Mouse (Mus musculus) megakaryocyte progenitor cell, adult 5-6 weeks (primary cell): Measurements from ENCODE around the gene Ndst2. TPM values are rescaled to one million over a fixed set of nuclear protein-coding genes. Genes with fewer than 3 reads are reported as not detected.
"Not testable (repeated sequence)": the region's sequence is repeated elsewhere in the genome, so short reads cannot be mapped to it uniquely, and the experiment has no call there.

ENCODE experiments used
- ATAC-seq: replicated peaks from 2 replicates; pipeline ENCODE4 v1.8.0; 2016; ENCODE audit warnings: mild to moderate bottlenecking, moderate TSS enrichment, inconsistent platforms; ENCODE audit not compliant: poor library complexity
- total RNA-seq, 2 experiments: library from RNA; stranded (forward) in 1 of 2; stranded (reverse) in 1 of 2; fragments of 157-497, 149-512 nt in 1 of 2; fragments of 200-1000 nt in 1 of 2; gene quantifications; 2 replicates each; pipeline versions ENCODE4 v1.2.3 to v1.2.4; 2015 to 2017

Ndst2 gene
- total RNA-seq, 2 experiments from 2014 or later: 6.6 to 21.2 TPM

DNA sequence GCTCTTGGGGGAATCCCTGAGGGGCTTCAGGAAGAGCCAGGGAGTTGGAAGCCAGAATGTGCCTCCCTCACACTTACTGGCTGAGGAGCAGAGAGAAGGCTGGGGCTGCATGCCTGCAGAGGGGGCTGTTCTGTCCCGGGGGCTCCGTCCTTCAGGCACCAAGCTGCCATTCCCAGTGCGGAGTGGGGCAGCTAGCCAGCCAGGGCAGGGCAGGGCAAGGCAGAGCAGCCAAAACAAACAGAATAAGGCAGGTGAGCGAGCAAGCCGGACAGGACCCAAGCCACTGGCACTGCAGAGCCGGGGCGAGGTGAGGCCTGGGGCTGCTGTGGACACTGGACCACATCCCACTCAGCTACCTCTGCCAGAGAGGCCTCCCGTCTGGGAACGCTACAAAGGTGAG is 6.9 kb upstream of the Ndst2 start:
- no peak for ATAC-seq

GRCm38 (mm10) chr14:20738511-20738910 is 4.1 kb upstream of the Ndst2 start:
- ATAC-seq: no peak

- ATAC-seq: peak; percentile 59
Measured at GRCm38 (mm10) chr14:20737306-20737705, 2.9 kb upstream of the Ndst2 start.

DNA sequence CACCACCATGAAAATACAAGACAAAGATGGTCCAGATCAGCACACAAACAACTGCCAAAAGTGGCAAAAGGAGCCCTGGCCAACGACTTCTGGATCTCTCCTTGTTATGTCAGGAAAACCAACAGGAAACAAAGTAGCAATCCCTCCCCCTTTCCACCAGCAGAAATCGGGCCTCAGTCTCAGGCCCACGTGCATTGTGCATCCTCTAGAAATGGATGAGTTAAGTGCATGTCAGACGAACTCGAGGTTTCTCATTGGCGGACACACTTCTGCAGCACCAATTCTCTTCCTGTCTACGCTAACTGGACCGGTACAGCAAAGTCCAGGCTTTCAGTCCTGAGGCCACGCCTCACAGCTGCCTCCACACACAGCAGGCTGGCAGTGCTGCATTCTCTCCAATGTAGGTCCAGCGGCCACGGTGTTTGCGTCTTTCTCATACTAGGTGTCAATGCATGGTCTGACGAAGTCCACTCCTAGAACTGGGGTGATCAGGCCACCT is 1.6 kb upstream of the Ndst2 start:
- ATAC-seq: no peak

- no peak for ATAC-seq
Measured at GRCm38 (mm10) chr14:20735052-20735451, 690 bp upstream of the Ndst2 start.

DNA sequence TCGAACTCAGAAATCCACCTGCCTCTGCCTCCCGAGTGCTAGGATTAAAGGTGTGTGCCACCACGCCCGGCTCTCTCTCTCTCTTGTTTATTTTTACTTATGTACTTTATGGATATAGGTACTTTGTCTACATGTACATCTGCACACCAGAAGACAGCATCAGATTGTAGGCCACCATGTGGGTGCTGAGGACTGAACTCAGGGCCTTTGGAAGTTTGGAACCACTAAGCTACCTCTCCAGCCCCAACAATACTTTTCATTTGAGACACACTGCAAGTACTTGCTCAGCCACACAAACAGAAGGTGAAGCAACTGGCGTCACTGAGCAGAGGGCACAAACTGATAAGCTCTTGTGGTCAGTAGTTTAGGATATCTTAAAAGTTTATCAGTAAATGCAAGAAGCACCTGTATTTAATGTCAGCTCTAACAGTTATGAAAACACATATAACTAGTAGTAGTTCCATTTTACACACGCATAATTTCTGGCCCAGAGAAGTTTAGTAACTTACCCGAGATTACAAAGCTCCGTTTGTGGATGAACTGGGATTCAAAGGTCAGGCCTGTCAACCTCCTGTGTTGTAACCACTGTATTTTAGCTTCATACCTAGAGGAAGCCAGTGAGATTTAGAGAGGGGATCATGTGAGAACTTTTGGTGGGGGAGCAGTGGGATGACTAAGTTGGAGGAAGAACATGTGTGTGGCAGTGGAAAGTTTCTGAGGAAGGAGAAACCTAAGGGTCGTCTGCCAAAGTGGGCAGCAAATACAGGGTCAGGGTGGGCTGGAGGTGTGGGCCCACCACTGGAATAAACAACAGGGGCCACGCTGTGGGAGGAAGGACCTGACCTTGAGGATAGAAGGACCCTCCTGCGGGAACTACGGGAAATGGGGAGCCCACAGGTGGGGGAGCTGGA is 1.1 kb downstream of the Ndst2 start:
- ATAC-seq: peak; percentile 56

- ATAC-seq: no peak
Measured at GRCm38 (mm10) chr14:20730853-20731602, 3.3 kb downstream of the Ndst2 start.

DNA sequence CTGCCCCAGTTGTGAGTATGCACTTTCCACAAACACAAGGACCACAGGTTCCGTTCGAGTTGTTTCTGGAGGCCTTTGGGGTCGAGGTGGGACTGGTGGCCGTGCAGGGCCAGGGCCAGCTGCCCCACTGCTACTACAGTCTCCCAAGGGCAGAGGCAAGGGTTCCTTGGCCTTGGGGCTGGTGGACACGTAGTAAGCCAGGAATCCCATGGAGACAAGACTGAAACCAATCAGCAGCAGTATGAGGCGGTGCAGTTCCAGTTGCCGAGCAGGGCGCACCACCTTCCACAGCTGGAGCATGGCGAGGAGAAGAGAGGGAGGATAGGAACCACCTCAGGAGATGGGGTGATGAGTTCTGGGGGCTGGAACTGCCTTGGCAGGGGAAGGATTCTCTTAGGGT is 4.5 kb downstream of the Ndst2 start:
- no peak for ATAC-seq

GRCm38 (mm10) chr14:20725660-20726339 is 8.6 kb downstream of the Ndst2 start:
- no peak for ATAC-seq

GRCm38 (mm10) chr14:20724043-20724442 is 10.3 kb downstream of the Ndst2 start:
- ATAC-seq: peak; percentile 71

- no peak for ATAC-seq
Measured at GRCm38 (mm10) chr14:20723006-20723405, 11.4 kb downstream of the Ndst2 start.

DNA sequence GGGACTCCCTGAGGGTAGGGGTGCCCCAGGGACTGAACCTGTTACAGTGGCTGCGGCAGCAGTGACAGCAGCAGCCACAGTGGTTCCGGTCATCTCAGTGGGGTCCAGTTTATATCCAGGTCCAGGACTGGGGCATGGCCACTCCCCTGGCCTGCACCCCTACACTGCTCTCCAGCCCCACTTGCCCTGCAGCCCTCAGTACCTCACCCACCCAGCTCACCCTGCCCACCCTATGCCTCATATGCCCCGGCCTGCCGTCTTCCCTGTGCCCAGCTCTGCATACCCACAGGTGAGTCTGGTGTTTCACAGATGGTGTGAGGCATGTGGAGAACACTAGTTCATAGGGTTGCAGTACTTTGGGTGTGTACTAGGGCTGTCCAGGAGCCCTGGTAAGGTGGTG is 13.0 kb downstream of the Ndst2 start:
- no peak for ATAC-seq

DNA sequence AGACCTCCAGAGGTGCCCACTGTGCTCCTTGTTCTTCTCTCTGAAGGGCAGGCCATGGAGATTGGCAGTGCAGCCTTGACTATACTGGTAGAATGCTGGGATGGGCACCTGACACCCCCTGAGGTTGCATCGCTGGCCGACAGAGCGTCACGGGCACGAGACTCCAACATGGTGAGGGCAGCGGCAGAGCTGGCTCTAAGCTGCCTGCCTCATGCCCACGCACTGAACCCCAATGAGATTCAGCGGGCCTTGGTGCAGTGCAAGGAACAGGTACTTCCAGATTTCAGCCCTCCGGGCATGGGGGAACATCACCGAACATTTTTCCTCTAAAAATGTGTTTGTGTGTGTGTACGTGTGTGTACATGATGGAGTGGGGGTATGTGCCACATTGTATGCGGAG is 14.6 kb downstream of the Ndst2 start:
- no peak for ATAC-seq

- no peak for ATAC-seq
Measured at GRCm38 (mm10) chr14:20718443-20718842, 15.9 kb downstream of the Ndst2 start.

- no peak for ATAC-seq
Measured at GRCm38 (mm10) chr14:20713832-20714231, 20.5 kb downstream of the Ndst2 start.

DNA sequence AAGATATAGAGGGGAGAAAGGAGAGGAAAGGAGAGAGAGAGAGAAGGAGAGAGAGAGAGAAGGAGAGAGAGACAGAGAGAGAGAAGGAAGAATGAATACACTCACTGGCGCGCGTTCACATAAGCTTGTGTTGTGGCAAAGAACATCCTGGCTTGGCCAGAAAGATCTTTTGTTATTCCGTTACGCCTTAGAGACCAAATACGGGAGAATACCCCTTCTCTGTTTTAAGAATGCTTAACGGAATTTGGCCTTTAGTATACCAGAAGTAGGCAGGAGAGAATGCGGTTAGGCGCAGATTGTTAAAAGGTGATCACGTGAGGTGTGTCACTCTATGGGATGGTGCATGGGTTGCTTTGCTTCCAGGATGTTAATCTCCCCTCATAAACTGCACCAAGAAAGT is 26.1 kb downstream of the Ndst2 start:
- no peak for ATAC-seq

GRCm38 (mm10) chr14:20707201-20708190 is 26.9 kb downstream of the Ndst2 start, which contains the start of gene Zswim8:
Zswim8 (plus strand) TSS chr14:20707552.
- ATAC-seq: peak; percentile 71

DNA sequence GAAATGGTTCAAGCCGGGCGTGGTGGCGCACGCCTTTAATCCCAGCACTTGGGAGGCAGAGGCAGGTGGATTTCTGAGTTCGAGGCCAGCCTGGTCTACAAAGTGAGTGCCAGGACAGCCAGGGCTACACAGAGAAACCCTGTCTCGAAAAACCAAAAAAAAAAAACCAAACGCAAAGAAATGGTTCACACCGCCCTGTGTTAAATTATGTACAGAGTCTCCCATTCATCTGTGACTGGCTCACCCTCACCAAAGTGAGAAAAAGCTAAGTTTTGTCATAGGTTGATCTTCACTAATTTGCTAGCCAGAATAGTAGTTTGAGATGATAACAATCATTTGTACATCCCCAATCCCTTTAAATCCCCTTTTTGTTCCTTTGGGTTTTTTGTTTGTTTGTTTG is 30.9 kb downstream of the Ndst2 start:
- not testable (repeated sequence) for ATAC-seq

DNA sequence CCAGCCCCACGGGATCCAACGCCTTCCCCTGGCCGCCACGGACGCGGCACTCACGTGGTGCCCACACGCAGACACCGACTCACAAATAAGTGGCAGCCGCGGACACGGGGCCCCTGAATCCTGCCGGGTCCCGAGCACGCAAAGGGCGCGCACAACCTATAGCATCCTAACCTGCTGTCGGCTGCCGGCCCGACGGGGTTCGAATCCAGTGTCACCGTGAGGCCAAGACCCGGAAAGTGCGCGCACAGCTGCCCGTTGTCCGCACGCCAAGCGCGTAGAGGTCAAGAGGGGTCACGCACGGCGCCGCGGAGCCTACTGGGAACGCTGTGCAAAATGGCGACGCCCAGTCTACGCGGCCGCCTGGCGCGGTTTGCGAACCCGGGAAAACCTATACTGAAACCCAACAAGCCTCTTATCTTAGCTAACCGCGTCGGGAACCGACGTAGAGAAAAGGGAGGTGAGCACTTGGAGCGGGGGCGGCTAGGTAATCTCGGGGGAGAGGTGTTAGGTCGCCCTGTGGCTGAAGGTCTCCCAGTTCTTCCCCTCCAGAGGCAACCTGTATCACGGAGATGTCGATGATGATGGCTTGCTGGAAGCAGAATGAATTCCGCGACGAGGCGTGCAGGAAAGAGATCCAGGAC is 31.5 kb downstream of the Ndst2 start, which contains the start of gene Chchd1:
Gene Chchd1 (plus strand): TSS at position 266 of the 641 bp plus-strand sequence.
- peak; percentile 84 for ATAC-seq
